Mouse (Mus musculus): ENCODE measurements around the gene Exosc1. TPM values are rescaled to one million over a fixed set of nuclear protein-coding genes. Genes with fewer than 3 reads are reported as not detected.
"Not testable (repeated sequence)": the region's sequence is repeated elsewhere in the genome, so short reads cannot be mapped to it uniquely, and the experiment has no call there.

The Exosc1 gene
- polyA plus RNA-seq, 1 experiment from 2014 or later, result 83.2 TPM

DNA sequence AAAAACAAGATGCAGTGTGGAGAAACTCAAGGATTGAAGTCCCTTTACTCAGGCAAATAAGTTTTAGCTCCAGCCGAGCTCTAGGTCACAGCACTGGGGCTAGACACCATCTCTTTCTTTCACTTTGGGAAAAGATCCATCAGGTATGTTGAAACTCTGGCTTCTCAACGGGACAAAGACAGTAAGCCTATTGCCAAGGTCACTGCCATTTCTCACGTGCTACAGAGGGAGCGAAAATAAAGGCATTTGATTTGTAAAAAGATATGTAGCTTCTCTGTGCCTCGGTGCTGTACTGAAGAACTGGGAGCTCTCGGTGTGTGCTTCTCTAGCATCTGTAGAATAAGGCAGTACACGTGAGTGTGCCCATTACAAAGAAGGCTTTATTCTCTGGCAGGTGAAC, 10.6 kb upstream of the Exosc1 start:
- H3K36me3 ChIP-seq (ENCODE audit: poor library complexity, severe bottlenecking), result peaks cover 96% of the 10 kb centered on the region
- ATAC-seq, result no peak
- no peak overlapping the region for H3K27ac ChIP-seq
- no peaks in the 10 kb centered on the region for H3K27me3 ChIP-seq
- no peak overlapping the region for H3K9ac ChIP-seq
- H3K4me1 ChIP-seq, result no peaks in the 10 kb centered on the region
- no peaks in the 10 kb centered on the region for H3K9me3 ChIP-seq (replicated peaks)
- 90% methylated on average over 7 of the region's 7 CpGs for WGBS
- H3K4me2 ChIP-seq, result no peak overlapping the region
- no peak overlapping the region for H3K4me3 ChIP-seq

DNA sequence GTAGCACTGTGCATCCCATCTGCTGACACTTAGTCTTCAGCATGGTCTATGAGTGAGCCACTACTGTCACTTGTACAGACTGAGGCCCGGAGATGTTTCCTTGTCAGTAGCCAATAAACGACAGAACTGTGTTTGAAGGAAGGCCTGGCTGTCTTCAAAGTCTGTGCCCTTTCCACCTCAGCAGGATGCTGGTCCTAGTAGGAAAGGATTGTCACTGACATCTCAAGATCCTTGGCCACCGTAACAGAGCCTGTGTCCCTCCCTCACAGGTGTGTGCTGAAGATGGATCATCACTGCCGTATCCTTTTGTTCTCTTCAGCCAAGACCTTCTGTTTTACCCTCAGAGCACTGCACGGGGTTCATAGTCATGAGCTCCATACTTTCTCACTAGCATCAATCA, 5.3 kb upstream of the Exosc1 start:
- WGBS, result 95% methylated on average over 5 of the region's 5 CpGs
- Histone ChIP-seq H3K36me3 (ENCODE audit: poor library complexity, severe bottlenecking) (peaks cover 70% of the 10 kb centered on the region), H3K9me3 (replicated peaks) (no peaks in the 10 kb centered on the region), H3K4me3 (no peak overlapping the region), H3K27ac (no peak overlapping the region), H3K27me3 (no peaks in the 10 kb centered on the region), H3K9ac (no peak overlapping the region), H3K4me2 (no peak overlapping the region), H3K4me1 (peaks cover 12% of the 10 kb centered on the region)
- no peak for ATAC-seq

- Histone ChIP-seq H3K36me3 (ENCODE audit: poor library complexity, severe bottlenecking) (peaks cover 43% of the 10 kb centered on the region), H3K4me2 (no peak overlapping the region), H3K27ac (no peak overlapping the region), H3K9me3 (replicated peaks) (no peaks in the 10 kb centered on the region), H3K4me3 (no peak overlapping the region), H3K4me1 (peaks cover 23% of the 10 kb centered on the region), H3K27me3 (no peaks in the 10 kb centered on the region), H3K9ac (no peak overlapping the region)
- 88% methylated on average over 1 of the region's 1 CpGs for WGBS
- ATAC-seq, result no peak
These were observed 2.7 kb upstream of the Exosc1 start for GRCm38 (mm10) chr19:41935921-41936320.

DNA sequence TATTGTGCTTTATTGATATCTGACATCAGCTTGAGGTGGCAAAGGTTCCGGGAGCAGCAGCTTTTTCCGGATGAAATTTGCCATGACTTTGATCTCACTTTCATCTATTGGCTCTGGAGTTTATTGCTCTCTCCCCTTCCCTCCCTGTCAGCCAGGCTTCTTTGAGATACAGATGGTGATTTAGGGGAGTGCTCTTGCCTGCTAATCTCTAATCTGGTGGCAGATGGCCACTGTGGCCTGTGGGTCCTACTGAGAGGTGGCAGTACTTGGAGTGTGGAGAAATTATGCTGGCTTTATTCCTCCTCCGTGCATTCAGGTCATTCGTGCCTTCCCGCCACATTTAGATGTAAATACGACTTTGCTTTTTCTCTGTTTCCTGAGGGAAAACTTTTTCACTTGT, 901 bp upstream of the Exosc1 start:
- Histone ChIP-seq H3K4me3 (peak overlapping the region; percentile 95), H3K36me3 (ENCODE audit: poor library complexity, severe bottlenecking) (peaks cover 38% of the 10 kb centered on the region), H3K9me3 (replicated peaks) (no peaks in the 10 kb centered on the region), H3K9ac (peak overlapping the region; percentile 84), H3K4me1 (peaks cover 23% of the 10 kb centered on the region), H3K27ac (no peak overlapping the region; the same call in 1 of the 2 replicates), H3K4me2 (peak overlapping the region; percentile 95), H3K27me3 (no peaks in the 10 kb centered on the region)
- 39% methylated on average over 6 of the region's 6 CpGs for WGBS
- no peak for ATAC-seq

DNA sequence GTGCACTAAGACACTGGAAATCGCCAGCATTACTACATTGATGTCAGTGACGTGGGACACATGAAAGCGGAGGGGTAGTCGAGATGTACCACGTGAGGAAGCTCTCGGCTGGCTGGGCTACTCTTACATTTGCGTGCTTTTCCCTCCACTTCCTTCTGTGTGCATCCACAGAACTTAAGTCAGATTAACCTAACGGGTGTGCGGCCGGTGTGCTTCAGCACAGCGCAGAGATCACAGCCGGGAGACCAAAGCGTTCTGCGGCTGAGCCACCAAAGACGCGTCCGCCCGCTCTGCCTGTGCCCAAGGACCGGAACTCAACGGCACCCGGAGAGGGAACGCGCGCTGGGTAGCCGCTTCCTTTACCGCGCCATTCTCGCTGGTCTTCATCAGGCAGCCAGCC, 537 bp downstream of the Exosc1 start:
- Histone ChIP-seq H3K27ac (no peak overlapping the region), H3K4me2 (peak overlapping the region; percentile 95), H3K4me1 (peaks cover 23% of the 10 kb centered on the region), H3K27me3 (no peaks in the 10 kb centered on the region), H3K4me3 (peak overlapping the region; percentile 95), H3K36me3 (ENCODE audit: poor library complexity, severe bottlenecking) (peaks cover 39% of the 10 kb centered on the region), H3K9ac (peak overlapping the region; percentile 72), H3K9me3 (replicated peaks) (no peaks in the 10 kb centered on the region)
- under 1% methylated on average over 28 of the region's 28 CpGs for WGBS
- peak; percentile 34; the same call in 1 of the 2 replicates for ATAC-seq

DNA sequence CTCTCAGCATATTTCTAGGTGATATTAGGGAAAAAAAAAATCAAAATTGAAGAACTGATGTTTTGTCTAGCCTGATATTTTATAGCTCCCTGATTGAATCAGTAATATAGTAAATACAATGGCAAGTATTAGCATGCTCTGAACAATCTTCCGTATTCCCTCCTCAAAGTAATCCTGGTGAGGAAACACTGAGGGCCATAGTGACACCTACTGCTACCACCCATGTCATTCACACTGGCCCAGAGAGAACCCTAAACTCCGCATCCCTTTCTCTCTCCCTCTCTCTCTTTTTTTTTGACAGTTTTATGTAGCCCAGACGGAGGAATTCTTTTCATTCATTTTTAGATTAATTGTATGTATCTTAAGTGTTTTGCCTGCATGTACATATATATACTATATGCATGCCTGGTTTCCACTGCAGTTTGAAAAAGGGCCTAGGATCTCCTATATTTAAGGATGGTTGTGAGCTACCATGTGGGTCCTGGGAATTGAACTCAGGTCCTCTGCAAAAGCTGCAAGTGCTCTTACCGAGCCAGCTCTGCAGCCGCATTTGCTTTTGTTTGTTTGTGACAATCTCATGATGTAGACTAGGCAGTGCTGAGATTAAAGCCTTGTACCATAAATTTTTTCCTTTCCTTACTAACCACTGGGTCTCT, 12.7 kb downstream of the Exosc1 start:
- Histone ChIP-seq H3K27ac (no peak overlapping the region), H3K9me3 (replicated peaks) (no peaks in the 10 kb centered on the region), H3K4me2 (no peak overlapping the region), H3K4me3 (no peak overlapping the region), H3K9ac (no peak overlapping the region), H3K36me3 (ENCODE audit: poor library complexity, severe bottlenecking) (peaks cover 77% of the 10 kb centered on the region), H3K27me3 (no peaks in the 10 kb centered on the region), H3K4me1 (no peaks in the 10 kb centered on the region)
- no peak for ATAC-seq
- 75% methylated on average over 5 of the region's 5 CpGs for WGBS

GRCm38 (mm10) chr19:41919471-41919870, 13.8 kb downstream of the Exosc1 start:
- whole genome bisulfite sequencing, result 81% methylated on average over 4 of the region's 4 CpGs
- no peak for ATAC-seq
- H3K36me3 ChIP-seq (ENCODE audit: poor library complexity, severe bottlenecking), result peaks cover 72% of the 10 kb centered on the region

GRCm38 (mm10) chr19:41916853-41917252, 16.4 kb downstream of the Exosc1 start:
- Histone ChIP-seq H3K4me1 (peaks cover 20% of the 10 kb centered on the region), H3K9me3 (replicated peaks) (no peaks in the 10 kb centered on the region), H3K36me3 (ENCODE audit: poor library complexity, severe bottlenecking) (peaks cover 52% of the 10 kb centered on the region), H3K9ac (no peak overlapping the region), H3K27me3 (no peaks in the 10 kb centered on the region), H3K27ac (no peak overlapping the region), H3K4me3 (no peak overlapping the region), H3K4me2 (no peak overlapping the region)
- 93% methylated on average over 4 of the region's 4 CpGs for WGBS
- ATAC-seq, result no peak

More at GRCm38 (mm10) chr19:41919471-41919870, 13.8 kb downstream of the Exosc1 start:
- Histone ChIP-seq H3K4me1 (peaks cover under 1% of the 10 kb centered on the region; the same call in 1 of the 2 replicates), H3K27me3 (no peaks in the 10 kb centered on the region), H3K27ac (no peak overlapping the region), H3K9me3 (replicated peaks) (no peaks in the 10 kb centered on the region), H3K9ac (no peak overlapping the region), H3K4me3 (no peak overlapping the region), H3K4me2 (no peak overlapping the region)

GRCm38 (mm10) chr19:41915294-41915693, 17.9 kb downstream of the Exosc1 start:
- Histone ChIP-seq H3K4me1 (peaks cover 20% of the 10 kb centered on the region), H3K4me3 (no peak overlapping the region), H3K4me2 (no peak overlapping the region), H3K36me3 (ENCODE audit: poor library complexity, severe bottlenecking) (peaks cover 39% of the 10 kb centered on the region), H3K9me3 (replicated peaks) (no peaks in the 10 kb centered on the region), H3K27me3 (no peaks in the 10 kb centered on the region), H3K9ac (no peak overlapping the region), H3K27ac (no peak overlapping the region)
- ATAC-seq, result no peak
- 92% methylated on average over 3 of the region's 3 CpGs for WGBS

- peaks cover 33% of the 10 kb centered on the region for H3K36me3 ChIP-seq (ENCODE audit: poor library complexity, severe bottlenecking)
- H3K4me2 ChIP-seq, result peak overlapping the region; percentile 96
- not testable (repeated sequence) for H3K27me3 ChIP-seq; ATAC-seq; H3K27ac ChIP-seq; H3K4me3 ChIP-seq; H3K9ac ChIP-seq; H3K9me3 ChIP-seq (replicated peaks)
- H3K4me1 ChIP-seq, result peaks cover 20% of the 10 kb centered on the region
These were observed 18.7 kb downstream of the Exosc1 start for GRCm38 (mm10) chr19:41914592-41914882.

DNA sequence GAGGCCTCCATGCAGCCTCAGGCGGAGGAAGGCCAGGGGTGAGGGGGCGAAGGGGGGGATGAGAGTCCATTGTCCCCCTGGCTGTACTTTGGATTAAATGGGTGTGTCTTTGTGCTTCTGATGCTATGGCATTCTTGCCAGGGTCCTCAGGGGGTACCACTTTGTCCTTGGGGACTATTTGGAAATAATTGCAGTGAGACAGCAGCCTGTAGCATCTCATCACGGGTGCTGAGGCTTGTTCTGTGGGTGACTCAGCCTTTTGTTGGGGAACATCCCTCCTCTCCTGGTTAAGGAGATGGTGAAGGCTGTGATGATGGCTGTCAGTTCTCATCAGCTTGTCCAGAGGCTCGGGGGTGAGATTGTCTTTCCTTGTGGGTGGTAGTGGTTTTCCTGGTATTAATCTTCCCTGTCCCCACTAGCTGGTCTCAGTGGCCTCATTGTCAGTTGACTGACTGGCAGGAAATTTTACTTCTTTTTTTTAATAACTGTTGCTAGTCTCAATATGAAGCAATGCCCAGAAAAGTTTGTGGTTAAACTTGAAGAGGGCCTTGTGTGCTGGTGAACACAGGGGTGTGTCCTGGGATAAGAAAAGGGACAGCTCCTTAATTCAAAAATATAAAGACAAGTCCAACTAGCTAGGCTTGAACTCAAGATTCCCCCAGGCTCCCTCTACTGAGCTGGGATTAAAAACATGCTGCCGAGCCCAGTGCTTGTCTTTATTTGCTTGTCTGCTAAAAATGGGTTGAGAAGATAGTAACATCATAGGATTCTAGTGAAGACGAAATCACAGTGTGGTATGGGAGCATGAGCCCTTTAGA, 19.2 kb downstream of the Exosc1 start:
- no peaks in the 10 kb centered on the region for H3K9me3 ChIP-seq (replicated peaks)
- no peaks in the 10 kb centered on the region for H3K27me3 ChIP-seq
- H3K36me3 ChIP-seq (ENCODE audit: poor library complexity, severe bottlenecking), result peaks cover 28% of the 10 kb centered on the region
- peak overlapping the region; percentile 89 for H3K9ac ChIP-seq
- peak overlapping the region; percentile 97 for H3K4me3 ChIP-seq
- 35% methylated on average over 6 of the region's 6 CpGs for WGBS
- H3K4me1 ChIP-seq, result peaks cover 20% of the 10 kb centered on the region
- ATAC-seq, result no peak
- H3K27ac ChIP-seq, result no peak overlapping the region
- peak overlapping the region; percentile 96 for H3K4me2 ChIP-seq

- H3K4me2 ChIP-seq, result peak overlapping the region; percentile 96
- H3K4me1 ChIP-seq, result peaks cover 20% of the 10 kb centered on the region
- H3K27ac ChIP-seq, result peak overlapping the region; percentile 80
- H3K36me3 ChIP-seq (ENCODE audit: poor library complexity, severe bottlenecking), result peaks cover 21% of the 10 kb centered on the region
- H3K27me3 ChIP-seq, result no peaks in the 10 kb centered on the region
- peak overlapping the region; percentile 97 for H3K4me3 ChIP-seq
- WGBS, result 0% methylated on average over 38 of the region's 53 CpGs
- peak; percentile 81 for ATAC-seq
- peak overlapping the region; percentile 89 for H3K9ac ChIP-seq
- H3K9me3 ChIP-seq (replicated peaks), result no peaks in the 10 kb centered on the region
These were observed 20.8 kb downstream of the Exosc1 start for GRCm38 (mm10) chr19:41912121-41913080.

Measured in forebrain, embryonic 13.5 days (tissue).